Mouse (Mus musculus): ENCODE data around the gene Cdkal1. TPM values are rescaled to one million over a fixed set of nuclear protein-coding genes. Genes with fewer than 3 reads are reported as not detected.

The Cdkal1 gene
- total and polyA plus RNA-seq, 3 experiments: 3.9 to 30.3 (median 29.9) TPM

DNA sequence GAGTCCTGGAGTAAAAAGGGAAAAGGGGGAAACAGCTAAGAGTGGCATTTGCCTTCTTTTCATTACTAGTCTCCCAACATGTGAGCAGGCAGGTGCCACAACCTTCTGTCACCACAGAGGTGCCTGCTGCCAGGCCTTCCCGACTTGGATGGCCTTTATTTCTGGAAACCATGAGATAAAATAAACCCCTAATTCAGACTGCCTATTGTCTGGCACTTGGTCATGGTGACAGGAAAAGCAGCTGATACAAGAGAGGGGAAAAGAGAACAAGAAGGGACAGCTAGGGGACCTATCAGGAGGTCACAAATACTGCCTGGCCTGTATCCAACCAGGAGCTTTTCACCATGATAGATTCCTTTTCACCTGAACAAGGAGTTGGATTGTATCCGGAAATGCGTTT is 466.6 kb downstream of the Cdkal1 start:
- H3K79me2 ChIP-seq (replicated peaks; ENCODE audit: control insufficient read depth, insufficient read depth, low read length): no peaks in the 10 kb centered on the region
- no peaks in the 10 kb centered on the region for H3K4me1 ChIP-seq (ENCODE audit: control insufficient read depth, insufficient read depth, low read length)
- no peaks in the 10 kb centered on the region for H3K27me3 ChIP-seq (ENCODE audit: control insufficient read depth, insufficient read depth, low read length)
- intact Hi-C loops (cut with DNase I): no loop called here
- H3K27ac ChIP-seq: no peak overlapping the region
- no peak for DNase-seq
- WGBS: 54% methylated on average over 3 of the region's 3 CpGs
- no peaks in the 10 kb centered on the region for H3K36me3 ChIP-seq (ENCODE audit: control insufficient read depth, insufficient read depth, low read length)
- no peak overlapping the region for H3K4me3 ChIP-seq
- TF ChIP-seq POLR2A (IDR thresholded peaks at IDR 0.05; ENCODE audit: insufficient read depth, low read depth, low read length) (no peak), CTCF (IDR thresholded peaks at IDR 0.05) (no peak), EP300 (IDR thresholded peaks at IDR 0.05; ENCODE audit: insufficient read depth, low read depth, low read length) (no peak)
- no peak overlapping the region for H3K9ac ChIP-seq (ENCODE audit: low read depth, low read length)

DNA sequence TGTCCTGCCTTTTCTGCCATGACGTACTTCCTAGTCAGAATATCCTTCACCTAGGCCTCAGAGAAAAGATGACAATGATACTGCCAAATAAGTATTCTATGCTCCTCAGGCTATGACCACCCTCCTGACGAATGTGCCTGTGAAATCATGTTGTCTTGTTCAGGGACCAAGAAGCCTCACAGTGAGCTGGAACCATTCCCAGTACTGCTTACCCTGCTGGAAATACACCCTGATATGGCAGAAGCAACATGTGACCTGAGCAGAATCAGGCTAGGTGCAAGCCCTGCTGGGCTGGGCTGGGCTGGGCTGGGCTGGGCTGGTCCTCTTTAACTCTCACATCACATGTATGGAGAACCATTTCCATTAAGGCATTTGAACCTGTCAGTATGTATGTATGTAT is 477.9 kb downstream of the Cdkal1 start:
- Histone ChIP-seq H3K4me1 (ENCODE audit: control insufficient read depth, insufficient read depth, low read length) (peaks cover 3% of the 10 kb centered on the region; the same call in 1 of the 2 replicates), H3K27me3 (ENCODE audit: control insufficient read depth, insufficient read depth, low read length) (no peaks in the 10 kb centered on the region), H3K36me3 (ENCODE audit: control insufficient read depth, insufficient read depth, low read length) (no peaks in the 10 kb centered on the region), H3K4me3 (no peak overlapping the region), H3K27ac (no peak overlapping the region), H3K9ac (ENCODE audit: low read depth, low read length) (no peak overlapping the region), H3K79me2 (replicated peaks; ENCODE audit: control insufficient read depth, insufficient read depth, low read length) (no peaks in the 10 kb centered on the region)
- intact Hi-C loops (cut with DNase I): no loop called here
- WGBS: 70% methylated on average over 2 of the region's 2 CpGs
- TF ChIP-seq EP300 (IDR thresholded peaks at IDR 0.05; ENCODE audit: insufficient read depth, low read depth, low read length): no peak
- no peak for TF ChIP-seq CTCF (IDR thresholded peaks at IDR 0.05)
- TF ChIP-seq POLR2A (IDR thresholded peaks at IDR 0.05; ENCODE audit: insufficient read depth, low read depth, low read length): no peak
- peak in 1 of 2 experiments; percentile 9 for DNase-seq

DNA sequence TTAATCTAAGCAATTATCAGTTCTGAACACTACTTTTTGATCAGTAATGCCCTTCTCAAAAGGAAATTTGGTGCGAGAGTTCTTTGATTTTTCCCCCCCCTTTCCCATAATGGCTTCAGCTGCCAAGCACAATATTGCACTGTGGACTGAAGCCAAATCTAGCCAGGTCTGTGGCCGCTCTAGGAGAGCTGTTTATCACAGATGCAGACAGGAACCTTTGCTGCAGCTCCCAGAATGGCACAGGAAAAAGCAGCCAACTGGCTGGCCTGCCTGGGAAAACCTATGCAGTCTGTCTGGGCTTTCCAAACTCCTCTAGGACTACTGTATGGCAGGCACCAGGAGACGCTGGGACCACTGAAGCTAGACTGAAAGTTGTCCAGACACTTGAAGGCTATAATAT is 483.6 kb downstream of the Cdkal1 start:
- intact Hi-C loops (cut with DNase I): no loop called here
- Histone ChIP-seq H3K36me3 (ENCODE audit: control insufficient read depth, insufficient read depth, low read length) (no peaks in the 10 kb centered on the region), H3K79me2 (replicated peaks; ENCODE audit: control insufficient read depth, insufficient read depth, low read length) (no peaks in the 10 kb centered on the region), H3K9ac (ENCODE audit: low read depth, low read length) (no peak overlapping the region), H3K27me3 (ENCODE audit: control insufficient read depth, insufficient read depth, low read length) (no peaks in the 10 kb centered on the region), H3K4me3 (no peak overlapping the region), H3K27ac (no peak overlapping the region), H3K4me1 (ENCODE audit: control insufficient read depth, insufficient read depth, low read length) (no peaks in the 10 kb centered on the region)
- 20% methylated on average over 3 of the region's 3 CpGs for WGBS
- peak in 1 of 2 experiments; percentile 26 for DNase-seq
- TF ChIP-seq POLR2A (IDR thresholded peaks at IDR 0.05; ENCODE audit: insufficient read depth, low read depth, low read length) (no peak), CTCF (IDR thresholded peaks at IDR 0.05) (no peak), EP300 (IDR thresholded peaks at IDR 0.05; ENCODE audit: insufficient read depth, low read depth, low read length) (no peak)

DNA sequence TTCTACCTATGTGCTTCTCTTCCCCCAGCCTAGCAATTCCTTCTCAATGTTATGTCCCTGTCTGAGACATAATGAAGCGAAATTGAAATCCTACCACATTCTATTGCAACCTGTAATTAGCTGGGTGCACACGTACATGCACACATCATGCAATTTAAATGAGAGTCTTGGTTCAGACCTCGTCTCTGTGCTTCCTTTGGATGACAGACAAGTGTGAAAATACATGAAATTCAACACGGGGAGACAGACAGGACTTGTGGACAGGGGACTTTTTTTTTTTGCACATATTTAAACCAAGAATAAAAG is 484.1 kb downstream of the Cdkal1 start:
- no peak overlapping the region for H3K4me3 ChIP-seq
- no peak overlapping the region for H3K27ac ChIP-seq
- no peaks in the 10 kb centered on the region for H3K36me3 ChIP-seq (ENCODE audit: control insufficient read depth, insufficient read depth, low read length)
- no peaks in the 10 kb centered on the region for H3K79me2 ChIP-seq (replicated peaks; ENCODE audit: control insufficient read depth, insufficient read depth, low read length)
- no peaks in the 10 kb centered on the region for H3K4me1 ChIP-seq (ENCODE audit: control insufficient read depth, insufficient read depth, low read length)
- no peaks in the 10 kb centered on the region for H3K27me3 ChIP-seq (ENCODE audit: control insufficient read depth, insufficient read depth, low read length)
- no peak for DNase-seq
- TF ChIP-seq POLR2A (IDR thresholded peaks at IDR 0.05; ENCODE audit: insufficient read depth, low read depth, low read length) (no peak), CTCF (IDR thresholded peaks at IDR 0.05) (no peak), EP300 (IDR thresholded peaks at IDR 0.05; ENCODE audit: insufficient read depth, low read depth, low read length) (no peak)
- intact Hi-C loops (cut with DNase I): no loop called here
- no peak overlapping the region for H3K9ac ChIP-seq (ENCODE audit: low read depth, low read length)
- WGBS: 83% methylated on average over 4 of the region's 4 CpGs

DNA sequence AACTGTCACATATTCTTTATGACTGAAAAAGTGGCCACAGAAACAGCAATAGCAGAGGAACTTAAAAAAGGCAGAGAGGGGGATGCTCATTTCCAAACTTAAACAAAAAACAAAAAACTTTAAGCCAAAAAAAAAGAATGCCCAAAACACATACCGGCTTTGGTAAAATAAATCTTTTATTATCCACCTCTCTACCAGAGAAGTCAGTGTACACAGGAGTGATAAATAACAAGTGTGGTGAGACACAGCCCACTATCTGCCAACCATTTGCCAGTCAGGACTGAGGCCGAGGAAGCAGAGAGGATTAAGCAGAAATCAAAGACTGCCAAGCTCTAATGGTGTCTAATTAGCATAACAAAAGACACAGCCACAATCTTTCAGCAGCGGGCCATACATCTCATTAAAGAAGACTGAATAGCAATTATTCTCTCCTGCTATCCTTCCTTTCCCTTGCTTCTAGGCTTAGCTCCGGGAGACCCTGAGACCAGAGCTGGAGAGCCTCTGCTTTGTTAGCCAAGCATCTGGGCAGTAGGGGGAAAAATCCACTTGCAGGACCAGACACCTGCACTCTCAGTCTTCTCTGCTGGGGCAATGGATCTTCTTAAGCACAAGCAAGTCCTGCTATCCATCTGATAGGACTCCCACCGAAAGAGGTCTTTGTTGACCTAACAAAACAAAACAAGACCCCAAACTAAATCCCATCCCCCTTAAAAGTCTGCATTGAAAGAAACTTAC is 484.6 kb downstream of the Cdkal1 start:
- Histone ChIP-seq H3K36me3 (ENCODE audit: control insufficient read depth, insufficient read depth, low read length) (no peaks in the 10 kb centered on the region), H3K79me2 (replicated peaks; ENCODE audit: control insufficient read depth, insufficient read depth, low read length) (no peaks in the 10 kb centered on the region), H3K4me3 (no peak overlapping the region), H3K27me3 (ENCODE audit: control insufficient read depth, insufficient read depth, low read length) (no peaks in the 10 kb centered on the region), H3K27ac (no peak overlapping the region), H3K9ac (ENCODE audit: low read depth, low read length) (no peak overlapping the region), H3K4me1 (ENCODE audit: control insufficient read depth, insufficient read depth, low read length) (no peaks in the 10 kb centered on the region)
- no peak for DNase-seq
- TF ChIP-seq CTCF (IDR thresholded peaks at IDR 0.05) (no peak), EP300 (IDR thresholded peaks at IDR 0.05; ENCODE audit: insufficient read depth, low read depth, low read length) (no peak), POLR2A (IDR thresholded peaks at IDR 0.05; ENCODE audit: insufficient read depth, low read depth, low read length) (no peak)
- intact Hi-C loops (cut with DNase I): no loop called here
- 72% methylated on average over 5 of the region's 5 CpGs for WGBS

DNA sequence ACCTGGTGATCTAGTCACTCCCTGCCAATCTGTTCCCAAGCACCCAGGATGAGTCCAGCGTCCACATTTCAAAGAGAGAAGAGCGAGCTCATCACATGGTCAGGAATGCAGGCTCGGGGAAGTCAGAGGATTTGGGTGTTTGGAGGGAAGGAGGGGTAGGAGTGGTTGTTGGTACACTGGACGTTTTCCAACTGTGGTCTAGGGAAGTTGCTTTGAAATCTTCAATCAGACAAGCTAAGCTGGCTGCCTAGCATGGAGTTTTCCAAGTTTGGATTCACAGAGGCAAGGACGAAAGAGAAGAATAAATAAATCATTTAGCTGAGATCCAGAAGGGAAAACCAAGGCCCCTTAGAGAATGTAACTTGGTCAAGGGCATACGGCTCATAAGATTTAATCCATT is 486.7 kb downstream of the Cdkal1 start:
- Histone ChIP-seq H3K9ac (ENCODE audit: low read depth, low read length) (no peak overlapping the region), H3K27ac (no peak overlapping the region), H3K4me3 (no peak overlapping the region), H3K27me3 (ENCODE audit: control insufficient read depth, insufficient read depth, low read length) (no peaks in the 10 kb centered on the region), H3K79me2 (replicated peaks; ENCODE audit: control insufficient read depth, insufficient read depth, low read length) (no peaks in the 10 kb centered on the region), H3K36me3 (ENCODE audit: control insufficient read depth, insufficient read depth, low read length) (no peaks in the 10 kb centered on the region), H3K4me1 (ENCODE audit: control insufficient read depth, insufficient read depth, low read length) (peaks cover 2% of the 10 kb centered on the region; the same call in 1 of the 2 replicates)
- DNase-seq: no peak
- intact Hi-C loops (cut with DNase I): no loop called here
- TF ChIP-seq POLR2A (IDR thresholded peaks at IDR 0.05; ENCODE audit: insufficient read depth, low read depth, low read length): no peak
- no peak for TF ChIP-seq EP300 (IDR thresholded peaks at IDR 0.05; ENCODE audit: insufficient read depth, low read depth, low read length)
- TF ChIP-seq CTCF (IDR thresholded peaks at IDR 0.05): no peak
- 71% methylated on average over 6 of the region's 6 CpGs for WGBS
